Comparison of ENCODE assay signal across 8 mouse cellular contexts in the genomic region with DNA sequence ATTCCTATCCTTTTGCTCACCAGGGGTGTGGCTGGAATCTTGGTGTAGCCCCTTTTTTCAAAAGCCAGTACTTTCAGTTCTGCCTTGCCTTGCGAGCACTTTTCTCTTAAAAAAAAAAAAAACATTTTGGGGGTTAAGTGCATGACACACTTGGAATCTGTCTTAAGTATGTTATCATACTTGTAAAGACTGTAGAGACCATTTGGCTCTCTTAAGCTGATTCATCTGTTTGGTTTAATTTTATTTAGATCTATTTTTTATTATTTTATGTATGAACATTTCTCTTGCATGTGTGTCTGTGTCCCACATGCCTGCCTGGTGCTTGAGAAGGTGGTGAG. TPM values are rescaled to one million over a fixed set of nuclear protein-coding genes. Genes with fewer than 3 reads are reported as not detected.
DNase-seq lines count a peak whose midpoint lies in the region; ATAC-seq and TF ChIP-seq lines count a peak whose summit lies in the region.

No protein-coding gene starts in this region.

- H3ac ChIP-seq in myocyte (ENCODE audit: control insufficient read depth, insufficient read length): peak overlapping the region; percentile 2

- peak; percentile 21 for DNase-seq in kidney, postnatal 0 days (ENCODE audit: low spot score)
- DNase-seq in kidney, postnatal 25 days: no peak
- peak; percentile 4 for DNase-seq in brain, adult 2 months (ENCODE audit: low read depth, low spot score)
- DNase-seq in frontal cortex, postnatal 36 days (ENCODE audit: low spot score in 2 of 2): no peak
- DNase-seq in layer of hippocampus, adult 18-20 months (ENCODE audit: low spot score in 2 of 2): no peak
- no peak for DNase-seq in kidney, postnatal 14 days

- no peaks in the 10 kb centered on the region for H3K27me3 ChIP-seq in kidney, postnatal 0 days (ENCODE audit: insufficient read depth, low read length)
- no peaks in the 10 kb centered on the region for H3K27me3 ChIP-seq in hindbrain, embryonic 15.5 days
- no peaks in the 10 kb centered on the region for H3K27me3 ChIP-seq in myocyte (ENCODE audit: control insufficient read depth, insufficient read depth, insufficient read length)

- no peaks in the 10 kb centered on the region for H3K36me3 ChIP-seq in kidney, postnatal 0 days (ENCODE audit: insufficient read depth, low read length)
- no peaks in the 10 kb centered on the region for H3K36me3 ChIP-seq in hindbrain, embryonic 15.5 days
- H3K36me3 ChIP-seq in myocyte (ENCODE audit: control insufficient read depth, insufficient read depth): no peaks in the 10 kb centered on the region

- peak overlapping the region; percentile 52 for H3K4me3 ChIP-seq in kidney, postnatal 0 days (replicated peaks; ENCODE audit: low read depth, low read length)
- H3K4me3 ChIP-seq in hindbrain, embryonic 15.5 days: peak overlapping the region; percentile 51
- H3K4me3 ChIP-seq in myocyte: peak overlapping the region; percentile 37

- 40% methylated on average over 1 of the region's 1 CpGs for WGBS in kidney, postnatal 0 days
- 46% methylated on average over 1 of the region's 1 CpGs for WGBS in hindbrain, embryonic 15.5 days

- no peak for TF ChIP-seq CTCF in kidney, postnatal 0 days (IDR thresholded peaks at IDR 0.05; ENCODE audit: low read depth)

- H3K9ac ChIP-seq in kidney, postnatal 0 days (ENCODE audit: low read depth, low read length): peak overlapping the region; percentile 65
- H3K9ac ChIP-seq in hindbrain, embryonic 15.5 days: peak overlapping the region; percentile 56

- no peaks in the 10 kb centered on the region for H3K4me1 ChIP-seq in kidney, postnatal 0 days (replicated peaks; ENCODE audit: insufficient read depth, low read length)
- H3K4me1 ChIP-seq in hindbrain, embryonic 15.5 days (replicated peaks): no peaks in the 10 kb centered on the region

- H3K79me2 ChIP-seq in myocyte (ENCODE audit: control insufficient read depth, insufficient read depth): peaks cover 47% of the 10 kb centered on the region

- TF ChIP-seq POLR2A in myocyte (IDR thresholded peaks at IDR 0.05; ENCODE audit: insufficient read length, low read depth): no peak

- H3K9me3 ChIP-seq in kidney, postnatal 0 days (replicated peaks; ENCODE audit: low read length): no peaks in the 10 kb centered on the region
- H3K9me3 ChIP-seq in hindbrain, embryonic 15.5 days: no peaks in the 10 kb centered on the region

- peak overlapping the region; percentile 51 for H3K4me2 ChIP-seq in kidney, postnatal 0 days (ENCODE audit: low read length)
- H3K4me2 ChIP-seq in hindbrain, embryonic 15.5 days: peak overlapping the region; percentile 53
- H3K4me2 ChIP-seq in myocyte (ENCODE audit: low read depth): peak overlapping the region; percentile 67

- no peak overlapping the region for H3K27ac ChIP-seq in kidney, postnatal 0 days
- peak overlapping the region; percentile 61 for H3K27ac ChIP-seq in hindbrain, embryonic 15.5 days (replicated peaks)

- no peak for ATAC-seq in kidney, postnatal 0 days (replicated peaks; ENCODE audit: low FRiP score, low read depth)
- no peak for ATAC-seq in hindbrain, embryonic 15.5 days (ENCODE audit: low FRiP score, low read depth)

TF ChIP-seq in myocyte, 11 proteins besides CTCF, POLR2A, EP300 and RAD21:
- TF ChIP-seq TCF3 (IDR thresholded peaks at IDR 0.05; ENCODE audit: insufficient read length, low read depth) (no peak), USF1 (IDR thresholded peaks at IDR 0.05; ENCODE audit: low read depth) (no peak), MYOD1 (IDR thresholded peaks at IDR 0.05; ENCODE audit: control insufficient read depth in 1 of 3, insufficient read length in 2 of 3, low read depth in 2 of 3) (no peak), MYOG (IDR thresholded peaks at IDR 0.05; ENCODE audit: control insufficient read depth in 1 of 3, insufficient read depth in 1 of 3, insufficient read length in 2 of 3, low read depth in 2 of 3) (no peak), E2F4 (IDR thresholded peaks at IDR 0.05; ENCODE audit: insufficient read depth) (no peak), POLR2AphosphoS2 (IDR thresholded peaks at IDR 0.05; ENCODE audit: insufficient read length, low read depth) (no peak), SRF (IDR thresholded peaks at IDR 0.05; ENCODE audit: control insufficient read depth, insufficient read length, low read depth) (no peak), MAX (IDR thresholded peaks at IDR 0.05; ENCODE audit: low read depth) (no peak), TCF12 (IDR thresholded peaks at IDR 0.05; ENCODE audit: insufficient read depth, poor library complexity, severe bottlenecking) (no peak), CEBPB (IDR thresholded peaks at IDR 0.05; ENCODE audit: insufficient read depth, poor library complexity, severe bottlenecking) (no peak), REST (IDR thresholded peaks at IDR 0.05; ENCODE audit: insufficient read depth, insufficient read length) (no peak)

RNA-seq across cellular contexts. Expression of gene Acot9, which starts 0.6 kb away (rescaled TPM):
- 63.9 and 66.5 TPM in 2 replicates for polyA plus RNA-seq in kidney, postnatal 0 days (2015; fragmentation: Nextera tagmentation; extraction: Ambion mirVana)
- polyA plus RNA-seq in hindbrain, embryonic 15.5 days (2015; fragmentation: Nextera tagmentation; extraction: Ambion mirVana): 41.5 and 44.6 TPM in 2 replicates
- 75.9 TPM for polyA plus RNA-seq in myocyte (2012; fragmentation: generic; extraction: Trizol)
- 10 to 100 TPM; 18.0 to 20.3 TPM for total RNA-seq in layer of hippocampus, adult 18-20 months (2021)

RNA-seq across cellular contexts. Expression of gene Sat1, which starts 46.6 kb away (rescaled TPM):
- polyA plus RNA-seq in kidney, postnatal 0 days (2015; fragmentation: Nextera tagmentation; extraction: Ambion mirVana): 510 and 558 TPM in 2 replicates
- 79.0 and 82.0 TPM in 2 replicates for polyA plus RNA-seq in hindbrain, embryonic 15.5 days (2015; fragmentation: Nextera tagmentation; extraction: Ambion mirVana)
- polyA plus RNA-seq in myocyte (2012; fragmentation: generic; extraction: Trizol): 305 TPM
- total RNA-seq in layer of hippocampus, adult 18-20 months (2021): 10 to 100 TPM; 73.8 to 80.7 TPM

Comparison
In these comparisons a context has a peak if more than half of its experiments do, and no peak if none do; other contexts are left out.
1. DNase-seq: peak in kidney, postnatal 0 days (single experiment) and brain, adult 2 months (single experiment); none in kidney, postnatal 25 days (0 of 2), frontal cortex, postnatal 36 days (0 of 2), layer of hippocampus, adult 18-20 months (0 of 2) and kidney, postnatal 14 days (single experiment).
2. Peak in every context shown above with its lines, with median percentiles within 50 percentile points of each other: H3K4me2 ChIP-seq and H3K4me3 ChIP-seq.